Mouse (Mus musculus) hindbrain, embryonic 16.5 days (tissue): ENCODE measurements around the gene Akap2. TPM values are rescaled to one million over a fixed set of nuclear protein-coding genes. Genes with fewer than 3 reads are reported as not detected.

Source experiments
- ATAC-seq: fragments of 200-750 bp; cut with Nextera tagmentation; 2 replicates; pipeline ENCODE4 v1.8.0; 2017; ENCODE audit warnings: moderate TSS enrichment, moderate library complexity
- H3K27ac ChIP-seq: fragments of 300-500 bp; sonication (generic); 2 replicates; pipeline ENCODE4 v1.5.1; 2014; ENCODE audit warnings: low read depth, mild to moderate bottlenecking, control low read depth, low read length, moderate library complexity
- H3K27me3 ChIP-seq: fragments of 300-500 bp; sonication (generic); replicated peaks from 2 replicates; pipeline ENCODE4 v1.6.1; 2014; ENCODE audit warnings: low read length; ENCODE audit not compliant: control insufficient read depth, insufficient read depth
- H3K36me3 ChIP-seq: fragments of 300-500 bp; sonication (generic); 2 replicates; pipeline ENCODE4 v1.6.1; 2014; ENCODE audit warnings: mild to moderate bottlenecking, low read length, moderate library complexity, mixed read lengths; ENCODE audit not compliant: control insufficient read depth, insufficient read depth
- H3K4me1 ChIP-seq: fragments of 300-500 bp; sonication (generic); 2 replicates; pipeline ENCODE4 v1.6.1; 2014; ENCODE audit warnings: low read depth, low read length; ENCODE audit not compliant: control insufficient read depth, insufficient read depth
- H3K4me2 ChIP-seq: fragments of 300-500 bp; sonication (generic); 2 replicates; pipeline ENCODE4 v1.6.1; 2014; ENCODE audit warnings: mild to moderate bottlenecking, low read length, control low read depth, moderate library complexity
- H3K4me3 ChIP-seq: fragments of 300-500 bp; sonication (generic); 2 replicates; pipeline ENCODE4 v1.5.1; 2014; ENCODE audit warnings: mild to moderate bottlenecking, low read length, control low read depth, moderate library complexity
- H3K9ac ChIP-seq: fragments of 300-500 bp; sonication (generic); 2 replicates; pipeline ENCODE4 v1.6.1; 2014; ENCODE audit warnings: low read depth, mild to moderate bottlenecking, control low read depth, low read length, moderate library complexity
- H3K9me3 ChIP-seq: fragments of 300-500 bp; sonication (generic); 2 replicates; pipeline ENCODE4 v1.6.1; 2014; ENCODE audit warnings: mild to moderate bottlenecking, low read length, moderate library complexity; ENCODE audit not compliant: control insufficient read depth
- WGBS: fragments of 180-500 bp; shearing (Covaris S2); extraction: QIAGEN DNeasy Blood & Tissue Kit; methylation state at CpG from one replicate; pipeline ENCODE4 v1.1.7; 2014; 5-methylcytosine and 5-hydroxymethylcytosine counted together
- polyA plus RNA-seq: library from polyadenylated mRNA; unstranded; fragments of >200 nt; fragmentation: Nextera tagmentation; extraction: Ambion mirVana; gene quantifications from 2 replicates; pipeline ENCODE4 v1.2.1, GENCODE M21; 2015

Gene Akap2
- polyA plus RNA-seq, 1 experiment from 2014 or later, result 11.4 TPM

DNA sequence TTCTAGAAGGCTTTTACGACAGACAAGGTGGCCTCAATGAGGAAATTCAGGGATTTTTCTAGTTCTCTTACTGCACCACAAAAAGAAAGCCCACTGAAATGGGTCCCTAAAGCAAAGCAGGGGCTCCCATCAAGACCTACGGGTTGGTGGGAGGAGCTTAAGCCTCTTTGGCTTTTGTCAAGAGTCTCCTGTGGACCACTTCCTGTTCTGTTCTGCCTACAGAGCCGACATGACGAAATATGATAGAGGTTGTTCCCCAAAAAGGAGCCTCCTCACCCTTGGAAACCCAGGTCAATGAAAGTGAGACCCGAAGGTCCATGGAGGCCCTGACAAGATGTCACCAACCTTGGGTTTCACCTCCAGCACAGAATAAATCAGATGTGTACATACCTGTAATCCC lies 185.2 kb downstream of the Akap2 start:
- Histone ChIP-seq H3K9ac (no peak overlapping the region), H3K36me3 (no peaks in the 10 kb centered on the region), H3K27ac (no peak overlapping the region), H3K4me3 (no peak overlapping the region), H3K4me1 (no peaks in the 10 kb centered on the region), H3K4me2 (no peak overlapping the region), H3K27me3 (no peaks in the 10 kb centered on the region), H3K9me3 (no peaks in the 10 kb centered on the region)
- WGBS, result 83% methylated on average over 5 of the region's 5 CpGs
- no peak for ATAC-seq

DNA sequence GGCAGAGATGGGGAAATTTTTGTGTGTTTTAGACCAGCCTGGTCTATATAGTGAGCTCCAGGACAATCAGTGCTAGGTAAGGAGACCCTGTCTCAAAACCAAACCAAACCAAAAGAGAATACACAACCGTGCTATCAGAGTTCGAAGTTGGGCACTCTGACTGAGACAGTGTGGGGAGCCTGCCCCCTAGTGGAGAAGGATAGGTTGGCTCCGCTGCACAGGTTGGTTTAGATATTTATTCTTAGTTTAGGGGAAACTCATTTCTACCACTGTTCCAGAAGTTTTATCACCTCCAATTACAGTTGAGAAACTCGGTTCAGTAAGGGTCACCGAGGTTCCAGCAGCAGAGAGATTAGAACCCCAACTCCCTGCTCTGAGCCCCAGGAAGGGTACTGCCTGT lies 186.8 kb downstream of the Akap2 start:
- Histone ChIP-seq H3K4me2 (no peak overlapping the region; the same call in 1 of the 2 replicates), H3K27ac (no peak overlapping the region), H3K27me3 (no peaks in the 10 kb centered on the region), H3K36me3 (no peaks in the 10 kb centered on the region), H3K4me3 (no peak overlapping the region), H3K4me1 (no peaks in the 10 kb centered on the region), H3K9me3 (no peaks in the 10 kb centered on the region), H3K9ac (no peak overlapping the region)
- 14% methylated on average over 5 of the region's 5 CpGs for WGBS
- ATAC-seq, result peak; percentile 67

DNA sequence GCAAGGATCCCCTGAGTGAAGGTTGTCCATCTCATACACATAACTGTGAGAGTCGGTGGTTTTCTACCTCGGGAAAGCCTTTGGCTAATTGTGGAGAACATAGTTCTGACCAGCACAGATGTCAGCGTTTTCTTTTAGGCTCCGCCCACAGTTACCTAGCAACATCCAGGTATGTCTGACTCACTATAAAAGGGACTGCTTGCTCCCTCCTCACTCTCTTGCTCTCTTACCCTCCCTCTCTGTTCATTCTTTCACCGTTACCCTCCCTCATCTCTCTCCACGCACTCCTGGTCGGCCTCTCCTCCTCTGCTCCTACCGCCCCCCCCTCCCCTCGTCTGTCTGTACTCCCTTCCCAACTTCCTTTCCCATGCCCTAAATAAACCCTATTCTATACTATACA lies 187.2 kb downstream of the Akap2 start:
- no peaks in the 10 kb centered on the region for H3K27me3 ChIP-seq
- H3K4me2 ChIP-seq, result peak overlapping the region; percentile 23; the same call in 1 of the 2 replicates
- peak; percentile 44 for ATAC-seq
- no peak overlapping the region for H3K9ac ChIP-seq
- no peaks in the 10 kb centered on the region for H3K9me3 ChIP-seq
- H3K4me1 ChIP-seq, result no peaks in the 10 kb centered on the region
- H3K4me3 ChIP-seq, result no peak overlapping the region
- no peak overlapping the region for H3K27ac ChIP-seq
- no peaks in the 10 kb centered on the region for H3K36me3 ChIP-seq
- 25% methylated on average over 9 of the region's 9 CpGs for WGBS

DNA sequence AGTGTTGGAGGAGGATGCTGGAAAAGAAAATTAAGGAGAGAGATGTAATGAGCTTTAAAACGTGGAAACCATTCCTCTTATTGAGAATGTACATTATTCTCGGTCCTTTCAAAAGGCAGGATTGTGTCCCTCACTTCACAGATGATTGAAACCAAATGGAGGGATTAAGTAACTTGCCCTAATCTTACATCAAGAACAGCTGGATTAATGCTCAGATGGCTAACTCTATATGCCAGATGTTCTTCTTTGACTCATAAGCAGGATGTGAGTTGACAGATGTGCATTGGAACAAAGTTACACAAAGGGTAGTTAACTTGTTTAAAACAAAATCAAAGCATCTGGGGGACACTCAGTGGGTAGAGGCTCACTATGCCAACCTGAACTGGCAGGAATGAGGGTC lies 189.3 kb downstream of the Akap2 start:
- Histone ChIP-seq H3K4me2 (no peak overlapping the region), H3K9ac (no peak overlapping the region), H3K36me3 (no peaks in the 10 kb centered on the region), H3K27me3 (no peaks in the 10 kb centered on the region), H3K9me3 (no peaks in the 10 kb centered on the region), H3K4me3 (no peak overlapping the region), H3K4me1 (no peaks in the 10 kb centered on the region), H3K27ac (no peak overlapping the region)
- ATAC-seq, result no peak
- WGBS, result 65% methylated on average over 2 of the region's 2 CpGs

DNA sequence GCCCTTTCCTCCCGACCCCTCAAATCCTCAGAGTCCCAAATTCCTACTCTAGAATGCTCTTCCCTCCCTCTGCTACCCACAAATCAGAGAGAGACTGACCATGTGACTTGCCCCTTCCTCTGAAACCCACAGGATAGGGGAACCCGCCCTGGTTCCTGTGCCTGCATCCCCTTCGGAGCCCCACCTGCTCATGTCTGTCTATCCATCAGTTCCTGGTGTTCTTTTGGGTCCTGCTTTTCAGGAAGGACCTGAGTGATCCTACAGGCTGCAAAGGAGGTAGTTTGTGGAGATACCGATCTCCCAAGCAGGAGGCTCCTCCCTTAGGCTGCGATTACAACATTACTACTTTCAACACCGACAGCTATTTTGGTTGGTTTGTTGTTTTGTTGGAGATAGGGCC lies 191.4 kb downstream of the Akap2 start:
- no peak overlapping the region for H3K4me3 ChIP-seq
- no peak overlapping the region for H3K27ac ChIP-seq
- H3K9ac ChIP-seq, result no peak overlapping the region
- no peaks in the 10 kb centered on the region for H3K27me3 ChIP-seq
- H3K4me2 ChIP-seq, result no peak overlapping the region
- ATAC-seq, result no peak
- no peaks in the 10 kb centered on the region for H3K36me3 ChIP-seq
- 87% methylated on average over 6 of the region's 6 CpGs for WGBS
- H3K4me1 ChIP-seq, result no peaks in the 10 kb centered on the region
- no peaks in the 10 kb centered on the region for H3K9me3 ChIP-seq

DNA sequence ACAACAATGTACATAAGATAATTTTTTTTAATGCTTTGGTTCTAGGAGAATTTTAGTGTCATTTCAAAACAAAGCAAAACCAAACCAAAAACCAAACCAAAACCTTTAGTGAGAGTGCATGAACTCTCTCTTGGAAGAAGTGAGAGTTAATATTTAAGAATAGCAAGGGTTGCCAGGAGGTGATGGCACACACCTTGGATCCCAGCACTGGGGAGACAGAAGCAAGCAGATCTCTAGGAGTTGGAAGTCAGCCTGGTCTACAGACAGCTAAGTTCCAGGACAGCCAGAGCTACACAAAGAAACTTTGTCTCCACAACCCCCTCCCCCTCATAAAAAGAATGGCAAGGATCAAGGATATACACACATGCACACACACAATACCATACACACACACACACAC lies 195.6 kb downstream of the Akap2 start:
- Histone ChIP-seq H3K4me3 (no peak overlapping the region), H3K4me1 (peaks cover 4% of the 10 kb centered on the region; the same call in 1 of the 2 replicates), H3K9ac (no peak overlapping the region), H3K27me3 (no peaks in the 10 kb centered on the region), H3K27ac (no peak overlapping the region), H3K9me3 (no peaks in the 10 kb centered on the region), H3K36me3 (no peaks in the 10 kb centered on the region), H3K4me2 (no peak overlapping the region)
- ATAC-seq, result no peak

DNA sequence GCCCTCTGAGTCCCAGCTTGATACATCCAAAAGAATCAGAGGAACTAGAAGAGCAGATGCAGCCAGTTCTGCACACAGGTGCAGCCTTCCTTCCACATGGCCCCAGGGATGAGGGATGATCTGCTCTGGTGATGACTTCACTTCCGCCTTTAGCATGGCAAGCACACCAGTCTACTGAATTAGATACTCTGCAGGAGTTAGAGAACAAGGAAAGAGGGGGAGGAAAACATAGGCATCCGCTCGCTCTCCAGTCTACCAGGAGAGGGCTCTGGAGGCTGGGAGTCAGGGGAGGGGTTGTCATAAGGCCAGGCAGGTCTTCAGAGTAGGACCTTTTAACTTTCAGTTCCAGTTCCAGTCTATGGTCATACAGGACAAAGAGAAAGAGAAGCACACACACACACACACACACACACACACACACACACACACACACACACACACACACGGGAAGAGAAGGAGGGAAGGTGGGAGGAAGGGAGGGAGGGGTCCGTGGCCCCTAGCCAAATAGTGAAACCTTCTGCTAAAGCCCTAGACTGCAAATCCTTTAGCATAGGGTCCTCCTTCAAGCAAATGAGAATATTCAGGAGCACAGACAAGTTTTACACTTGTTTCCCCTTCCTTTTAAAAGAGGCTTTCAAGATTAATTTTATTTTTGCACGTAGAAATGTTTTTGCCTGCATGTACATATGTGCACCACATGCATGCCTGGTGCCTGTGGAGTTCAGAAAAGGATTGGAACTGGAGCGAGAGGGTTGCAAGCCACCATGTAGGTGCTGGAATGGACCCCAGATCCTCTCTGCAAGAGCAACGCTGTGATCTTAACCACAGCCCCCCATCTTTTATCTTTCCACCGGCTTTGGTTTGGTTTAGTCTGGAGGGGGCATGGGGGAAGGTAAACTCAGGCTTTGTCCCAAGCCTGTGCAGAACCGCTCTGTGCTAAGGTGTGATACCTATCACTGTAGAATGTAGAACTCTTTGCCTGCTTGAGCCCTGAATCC lies 197.0 kb downstream of the Akap2 start:
- Histone ChIP-seq H3K4me1 (peaks cover 4% of the 10 kb centered on the region; the same call in 1 of the 2 replicates), H3K9me3 (no peaks in the 10 kb centered on the region), H3K9ac (no peak overlapping the region), H3K36me3 (no peaks in the 10 kb centered on the region), H3K27ac (0 out of 2 replicates have a peak overlapping the region, but pooled peaks have one; percentile 6), H3K4me2 (no peak overlapping the region), H3K27me3 (no peaks in the 10 kb centered on the region), H3K4me3 (no peak overlapping the region)
- 75% methylated on average over 10 of the region's 10 CpGs for WGBS
- ATAC-seq, result no peak

DNA sequence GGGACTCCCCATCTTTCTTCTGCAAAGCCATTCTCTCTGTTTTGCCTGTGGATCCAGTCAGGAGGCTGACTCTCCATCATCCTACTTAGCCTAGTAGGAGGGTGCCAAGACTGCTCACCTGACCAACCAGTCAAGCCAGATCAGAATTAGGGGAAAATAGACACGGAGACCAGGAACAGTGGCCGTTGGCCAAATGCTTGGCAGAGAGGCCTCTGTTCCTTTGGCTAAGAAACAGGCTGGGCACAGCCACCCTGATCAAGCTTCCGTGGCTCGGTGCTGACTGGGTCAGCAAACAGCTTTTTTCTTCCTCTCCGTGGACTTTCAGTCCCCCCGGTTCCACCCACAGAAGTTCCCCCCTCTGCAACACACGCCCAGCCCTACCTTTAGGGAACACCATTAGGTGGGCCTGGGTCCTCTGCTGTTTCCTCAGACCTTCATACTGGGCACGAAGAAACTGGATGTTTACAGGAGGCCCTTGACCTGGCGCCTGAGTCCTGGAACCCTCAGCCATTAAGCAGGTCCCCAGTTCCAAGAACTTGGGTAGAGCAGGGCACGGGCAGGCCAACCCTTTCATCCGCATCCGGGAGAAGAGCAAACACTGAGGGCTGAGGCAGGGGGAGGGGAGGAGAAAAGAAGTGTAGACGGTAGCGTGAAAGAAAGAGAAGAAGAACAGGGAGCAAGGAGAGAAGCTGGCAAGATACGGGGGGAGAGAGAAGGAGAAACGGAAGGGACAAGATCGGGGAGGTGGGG lies 197.9 kb downstream of the Akap2 start:
- Histone ChIP-seq H3K9ac (no peak overlapping the region), H3K4me2 (peak overlapping the region; percentile 0), H3K27me3 (no peaks in the 10 kb centered on the region), H3K4me1 (peaks cover 4% of the 10 kb centered on the region; the same call in 1 of the 2 replicates), H3K9me3 (no peaks in the 10 kb centered on the region), H3K4me3 (no peak overlapping the region), H3K27ac (no peak overlapping the region), H3K36me3 (no peaks in the 10 kb centered on the region)
- 38% methylated on average over 17 of the region's 17 CpGs for WGBS
- peak; percentile 73 for ATAC-seq

DNA sequence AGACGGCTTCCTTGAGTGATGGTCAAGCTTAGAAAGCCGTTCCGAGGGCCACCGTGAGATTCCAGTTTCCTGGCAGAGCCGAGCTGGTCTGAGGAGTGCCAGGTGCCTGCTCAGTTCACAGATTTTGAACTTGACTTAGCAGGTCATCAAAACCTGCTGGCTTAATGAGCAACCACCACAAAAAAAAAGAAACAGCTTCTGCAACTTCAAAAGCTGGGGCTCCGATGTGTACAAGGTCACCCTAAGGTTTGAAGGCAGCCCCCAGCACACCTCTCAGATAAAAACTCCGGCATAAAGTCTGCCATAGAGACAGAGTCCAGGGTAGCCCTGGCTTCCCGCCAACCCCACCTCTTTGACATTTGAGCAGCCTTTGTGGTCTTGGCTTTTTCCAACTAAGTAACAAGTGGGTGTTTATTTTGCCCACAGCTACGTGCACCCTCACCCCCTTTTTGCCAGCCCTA lies 198.8 kb downstream of the Akap2 start, which contains the start of gene D630039A03Rik:
Gene D630039A03Rik, minus strand, starts transcription at position 97 of the 461 bp plus-strand sequence.
- Histone ChIP-seq H3K4me1 (peaks cover 4% of the 10 kb centered on the region; the same call in 1 of the 2 replicates), H3K9me3 (no peaks in the 10 kb centered on the region), H3K36me3 (no peaks in the 10 kb centered on the region), H3K27ac (no peak within 1 kb of the TSS), H3K27me3 (no peaks in the 10 kb centered on the region), H3K4me2 (peak within 1 kb of the TSS; percentile 0), H3K9ac (no peak within 1 kb of the TSS), H3K4me3 (no peak within 1 kb of the TSS)
- no peak for ATAC-seq
- 31% methylated on average over 9 of the region's 9 CpGs for WGBS
